Mouse (Mus musculus): ENCODE measurements at regions not wholly inside any gene's neighbourhood (a gene's known extent, or its start where the extent isn't known, plus 50 kb on each side); places are given as distances from the start of the nearest gene placed in this dataset.

DNA sequence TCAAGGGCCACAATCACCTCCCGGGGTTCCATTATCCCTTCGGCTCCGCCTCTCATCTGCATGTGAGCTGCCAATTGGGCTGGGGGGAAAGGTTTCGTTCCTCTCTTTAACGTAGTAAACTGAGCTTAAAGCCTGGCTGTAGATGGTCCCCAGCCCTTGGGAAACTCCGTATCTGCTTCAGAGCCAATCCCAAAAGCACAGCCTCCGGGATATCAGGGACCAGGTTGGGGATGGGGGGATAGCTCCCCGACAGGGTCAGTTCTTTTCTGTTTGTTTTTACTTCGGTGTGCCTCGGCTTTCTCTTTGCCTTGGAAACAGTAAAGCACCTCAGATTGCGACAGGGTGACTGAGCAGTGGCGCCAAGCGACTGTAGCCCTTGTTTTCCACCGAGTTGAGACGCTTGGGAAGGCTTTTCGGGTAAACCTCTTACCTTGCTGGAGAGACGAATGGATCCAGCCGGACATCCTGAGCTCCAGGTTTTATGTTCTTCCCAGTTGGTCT lies 64.5 kb downstream of the Tfap2c start:
- DNase-seq (ENCODE audit: low read depth, low spot score): no peak

DNA sequence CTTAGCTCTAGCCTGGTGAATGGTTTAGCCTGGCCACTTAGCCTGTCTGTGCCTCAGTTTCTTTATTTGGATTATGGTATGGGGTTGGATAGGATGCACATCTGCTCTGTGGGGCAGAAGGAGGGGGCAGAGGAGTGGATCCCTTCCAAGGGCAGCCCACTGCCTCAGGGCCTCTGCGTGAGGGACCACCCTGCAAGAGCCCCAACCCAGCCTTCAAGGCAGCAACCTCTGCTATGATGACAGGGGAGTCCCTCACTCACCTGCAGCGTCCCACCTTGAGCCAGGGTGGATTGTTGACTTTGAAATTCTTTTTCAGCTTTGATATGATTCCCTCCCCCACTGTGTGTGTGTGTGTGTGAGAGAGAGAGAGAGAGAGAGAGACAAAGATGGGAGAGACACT lies 65.8 kb downstream of the Tfap2c start:
- DNase-seq (ENCODE audit: low read depth, low spot score): no peak

DNA sequence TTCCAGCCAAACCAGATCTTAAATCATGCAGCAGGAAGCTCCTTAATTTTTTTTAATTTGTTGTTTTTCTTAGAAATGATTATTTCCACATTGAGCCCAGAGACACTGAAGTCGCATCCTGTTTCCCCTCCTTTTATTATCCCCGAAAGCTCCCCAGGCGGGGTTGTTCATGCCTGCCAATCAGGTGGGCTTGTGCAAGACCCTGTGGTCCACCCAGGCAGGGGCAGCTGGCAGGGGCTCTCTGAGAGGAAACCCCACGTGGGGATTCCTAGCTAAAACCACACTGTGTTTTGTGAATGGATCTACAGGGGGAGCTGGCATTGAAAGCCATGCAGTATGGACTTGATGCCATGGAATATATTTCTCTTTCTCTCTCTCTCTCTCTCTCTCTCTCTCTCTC lies 66.2 kb downstream of the Tfap2c start:
- no peak for DNase-seq (ENCODE audit: low read depth, low spot score)

DNA sequence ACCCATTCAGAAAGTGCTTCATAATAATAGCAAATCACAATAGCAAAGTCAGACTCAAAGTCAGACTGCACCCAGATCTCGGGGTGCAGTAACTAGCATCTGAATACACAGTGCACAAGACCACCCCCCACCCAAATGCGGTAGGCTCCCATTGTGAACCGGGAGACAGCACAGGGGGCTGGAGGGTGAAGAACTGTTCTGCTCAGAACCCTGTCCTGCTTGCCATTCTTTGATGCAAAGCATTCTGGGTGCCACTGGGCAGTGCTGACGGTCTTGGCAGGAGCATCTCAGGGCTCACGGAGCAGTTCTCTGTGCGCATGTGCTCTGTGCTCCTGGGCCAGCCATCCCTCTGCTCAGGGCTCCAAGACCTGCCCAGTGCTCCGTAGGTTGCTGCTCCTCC lies 69.8 kb downstream of the Tfap2c start:
- DNase-seq (ENCODE audit: low read depth, low spot score): no peak

DNA sequence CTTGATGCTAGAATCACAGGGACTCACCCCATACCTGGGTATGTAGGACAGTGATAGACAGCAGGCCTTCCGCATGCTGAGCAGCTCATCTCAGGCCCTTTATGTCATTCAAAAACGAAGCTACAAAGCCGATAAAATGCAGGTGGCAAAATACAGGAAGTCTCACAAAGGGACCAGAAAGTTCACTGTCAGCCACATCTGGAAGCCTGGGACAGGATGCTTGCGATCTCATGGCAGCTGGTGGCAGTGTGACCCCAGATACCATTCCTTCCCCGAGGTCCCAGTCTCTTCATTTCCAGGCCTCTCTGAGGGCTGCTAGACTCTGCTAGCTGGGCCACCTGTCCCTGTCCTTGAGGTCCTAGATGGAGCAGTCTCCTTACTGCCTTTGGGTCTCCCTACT lies 70.6 kb downstream of the Tfap2c start:
- DNase-seq (ENCODE audit: low read depth, low spot score): no peak

DNA sequence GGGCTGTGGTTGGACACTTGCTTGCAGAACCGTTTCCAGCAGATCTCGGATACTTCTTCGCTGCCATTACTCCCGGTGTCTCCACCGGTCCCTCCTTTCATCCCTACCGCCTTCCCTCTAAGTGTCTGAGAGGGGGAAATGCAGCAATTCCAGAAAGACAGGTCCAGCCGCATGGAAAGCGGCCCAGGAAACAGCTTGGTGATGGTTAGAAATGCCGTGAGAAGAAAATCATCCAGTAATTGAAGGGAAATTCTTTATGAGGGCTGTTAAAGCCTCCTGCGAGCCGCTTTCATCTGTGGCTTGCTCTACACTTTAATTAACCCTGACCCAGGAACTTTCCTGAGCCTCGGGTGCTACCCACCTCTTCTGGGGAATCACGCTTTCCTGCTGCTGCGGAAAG lies 74.3 kb downstream of the Tfap2c start:
- no peak for DNase-seq (ENCODE audit: low read depth, low spot score)

DNA sequence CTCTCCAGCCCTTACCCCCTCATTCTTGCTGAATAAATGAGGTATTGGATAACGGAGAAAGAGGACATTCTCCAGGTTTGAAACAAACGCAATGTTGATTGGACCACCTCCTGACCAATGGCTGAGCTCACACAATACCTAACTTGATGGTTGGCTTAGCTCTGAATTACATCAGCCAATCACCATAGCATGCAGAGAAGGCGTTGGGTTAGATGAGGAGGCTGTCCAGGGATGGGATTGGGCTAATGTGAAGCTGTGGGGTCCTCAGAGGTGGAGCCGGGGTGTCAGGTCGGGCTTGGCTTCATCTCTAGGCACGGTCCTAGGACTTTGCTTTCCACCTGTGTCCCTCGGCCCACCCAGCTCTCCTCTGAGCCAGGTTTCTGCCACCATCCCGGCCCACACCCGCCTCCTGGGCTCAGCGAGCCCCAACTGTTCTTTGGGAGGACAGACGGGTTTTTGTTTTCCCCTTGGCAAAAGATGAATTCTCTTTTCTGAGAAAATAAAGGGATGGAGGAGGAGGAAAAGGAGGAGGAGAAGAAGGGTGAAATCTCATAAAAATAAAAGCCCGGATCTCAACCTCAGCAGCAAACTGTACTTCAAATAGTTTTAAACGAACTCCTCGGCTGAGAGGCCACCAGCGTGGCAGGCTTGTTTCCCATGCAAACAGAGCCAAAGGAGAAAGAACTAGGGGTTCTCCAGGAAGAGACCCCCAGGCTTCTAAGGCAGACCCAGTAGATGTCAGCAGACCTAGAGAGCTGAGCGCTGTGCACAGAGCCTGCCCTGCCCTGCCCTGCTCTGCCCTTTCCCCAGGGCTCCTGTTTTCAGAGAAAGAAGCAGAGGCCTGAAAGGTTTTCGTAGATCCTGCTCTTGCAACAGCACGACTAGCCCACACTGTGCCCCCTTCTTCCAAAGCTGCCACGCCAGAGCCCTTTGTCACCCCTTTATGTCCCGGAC lies 78.2 kb downstream of the Tfap2c start:
- DNase-seq (ENCODE audit: low read depth, low spot score): no peak

DNA sequence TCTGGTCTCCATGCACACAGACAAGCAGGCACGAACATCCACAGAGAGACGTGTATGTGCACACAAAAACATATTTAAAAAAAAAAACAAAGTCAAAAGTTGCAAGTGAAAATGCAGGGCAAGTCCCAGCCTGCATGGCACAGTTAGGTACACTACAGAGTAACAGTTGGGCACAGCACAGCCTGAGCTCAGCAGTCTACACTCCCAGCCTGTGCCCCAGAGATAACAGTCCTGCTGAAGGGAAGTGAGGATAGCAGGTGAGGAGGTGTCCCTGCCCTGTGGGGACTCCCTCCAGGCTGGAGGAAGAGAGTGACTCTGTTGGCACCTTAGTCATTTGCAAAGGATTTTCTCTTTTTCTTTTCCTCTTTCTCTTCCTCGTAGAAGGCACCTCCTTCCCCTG lies 80.9 kb downstream of the Tfap2c start:
- DNase-seq (ENCODE audit: low read depth, low spot score): no peak

DNA sequence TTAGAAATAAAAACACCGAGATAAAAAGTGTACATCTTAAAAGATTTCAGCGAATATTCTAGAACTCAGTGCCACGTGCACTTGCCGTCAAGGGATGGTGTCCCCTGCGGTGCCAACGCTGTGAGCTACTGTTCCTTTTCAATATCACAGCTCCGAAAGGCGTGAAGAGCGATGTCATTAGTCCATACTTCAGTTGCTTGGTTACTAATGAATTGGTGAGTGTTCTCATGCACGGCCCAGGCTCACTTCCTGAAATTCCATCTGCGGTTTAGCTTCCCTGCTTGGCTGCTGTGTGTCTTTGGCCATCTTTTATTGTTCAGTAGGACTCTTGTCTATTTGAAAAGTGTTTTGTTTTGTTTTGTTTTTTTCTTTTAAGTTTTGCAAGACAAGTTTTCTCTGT lies 93.2 kb downstream of the Tfap2c start:
- no peak for DNase-seq (ENCODE audit: low read depth, low spot score)

DNA sequence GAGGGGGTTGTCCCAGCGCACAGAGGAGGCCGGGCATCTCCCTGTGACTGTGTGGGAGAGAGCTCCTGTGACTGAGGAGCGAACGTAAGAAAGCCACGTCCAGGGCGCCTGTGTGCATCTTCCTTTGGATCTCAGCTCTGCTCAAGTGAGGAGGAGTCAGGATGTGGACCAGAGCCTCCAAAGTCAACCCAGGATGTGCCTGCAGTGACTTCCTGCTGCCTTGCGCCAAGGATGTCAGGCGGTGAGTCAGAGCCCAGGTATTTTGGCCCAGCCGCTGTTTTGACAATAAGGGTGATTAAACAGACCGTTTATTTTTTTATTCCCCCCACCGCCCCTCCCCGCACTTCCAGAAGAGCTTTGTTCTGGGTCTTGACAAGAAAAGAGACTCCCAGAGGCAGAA lies 94.5 kb downstream of the Tfap2c start:
- no peak for DNase-seq (ENCODE audit: low read depth, low spot score)

DNA sequence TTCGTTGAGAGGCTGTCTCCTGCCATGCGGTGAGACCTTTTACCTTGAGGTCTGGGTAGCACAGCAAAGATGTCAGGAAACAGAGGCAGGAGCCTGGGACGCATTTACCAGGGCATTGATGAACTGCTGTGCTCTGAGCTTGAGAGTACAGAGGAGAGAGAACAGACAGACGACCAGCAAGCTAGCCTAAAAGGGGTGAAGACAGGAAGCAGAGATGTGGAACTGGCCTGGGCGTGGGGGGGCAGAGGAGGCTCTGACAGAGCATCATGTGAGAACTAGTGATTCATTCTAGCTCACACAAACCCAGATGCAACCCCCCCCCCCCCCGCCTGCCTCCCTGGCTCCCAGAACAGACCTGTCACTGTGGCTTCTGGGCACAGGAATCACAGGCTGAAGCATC lies 95.1 kb downstream of the Tfap2c start:
- DNase-seq (ENCODE audit: low read depth, low spot score): no peak

DNA sequence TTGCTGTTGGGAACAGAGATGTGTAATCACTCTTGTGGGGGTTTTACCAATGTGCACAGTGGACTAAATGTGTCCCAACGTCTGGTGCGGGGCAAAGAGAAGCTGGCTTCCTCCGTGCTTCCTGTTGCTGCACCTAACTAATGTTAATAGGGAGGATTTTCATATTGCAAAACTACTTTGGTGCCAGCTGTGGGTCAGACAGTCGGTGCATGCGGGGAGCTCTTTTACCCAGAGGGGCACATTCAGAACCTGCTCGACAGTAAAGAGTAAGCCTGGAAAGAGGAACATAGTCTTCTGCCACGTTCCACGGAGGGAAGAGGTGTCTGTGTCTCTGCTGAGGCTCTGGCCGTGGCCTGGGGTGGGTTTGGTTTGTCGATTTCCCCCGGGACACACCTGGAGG lies 98.7 kb downstream of the Tfap2c start:
- no peak for DNase-seq (ENCODE audit: low read depth, low spot score)

DNA sequence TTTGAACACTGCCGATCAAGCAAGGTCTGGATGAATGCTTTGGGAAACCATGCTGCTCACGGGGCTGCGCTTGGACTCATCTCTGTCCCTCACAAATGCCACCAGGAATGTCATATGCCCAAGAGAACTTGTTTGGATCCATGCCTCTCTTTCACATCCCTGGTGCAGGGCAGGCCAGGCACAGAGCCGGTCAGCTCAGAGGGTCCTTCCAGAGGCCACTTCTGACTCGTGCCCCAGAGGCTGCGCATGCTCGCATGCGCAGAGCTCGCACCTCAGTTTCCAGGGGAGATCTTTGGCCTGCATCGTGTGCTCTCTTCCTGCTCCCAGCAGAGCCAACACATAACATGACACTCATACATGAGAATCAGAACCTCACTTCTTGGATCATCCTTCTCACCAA lies 111.1 kb downstream of the Tfap2c start:
- DNase-seq (ENCODE audit: low read depth, low spot score): no peak

DNA sequence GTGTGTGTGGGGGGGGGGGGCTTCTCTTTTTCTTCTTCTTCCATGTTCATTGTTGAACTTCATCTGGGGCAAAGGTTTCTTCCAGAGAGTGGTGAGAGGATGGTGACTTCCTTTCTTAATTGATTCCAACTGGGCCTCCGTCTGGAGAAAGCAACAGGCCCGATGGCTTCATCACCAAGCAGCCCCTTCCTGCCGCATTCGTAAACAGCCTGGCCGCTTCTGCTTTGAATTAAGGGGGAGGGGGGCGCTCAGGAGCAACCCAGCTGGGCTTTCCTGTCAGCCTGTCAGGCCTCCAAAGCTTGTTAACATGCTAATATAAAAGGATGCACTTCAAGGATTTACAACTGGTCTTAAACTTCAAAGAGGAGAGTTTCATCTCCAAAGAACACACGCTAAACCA lies 111.5 kb downstream of the Tfap2c start:
- no peak for DNase-seq (ENCODE audit: low read depth, low spot score)

DNA sequence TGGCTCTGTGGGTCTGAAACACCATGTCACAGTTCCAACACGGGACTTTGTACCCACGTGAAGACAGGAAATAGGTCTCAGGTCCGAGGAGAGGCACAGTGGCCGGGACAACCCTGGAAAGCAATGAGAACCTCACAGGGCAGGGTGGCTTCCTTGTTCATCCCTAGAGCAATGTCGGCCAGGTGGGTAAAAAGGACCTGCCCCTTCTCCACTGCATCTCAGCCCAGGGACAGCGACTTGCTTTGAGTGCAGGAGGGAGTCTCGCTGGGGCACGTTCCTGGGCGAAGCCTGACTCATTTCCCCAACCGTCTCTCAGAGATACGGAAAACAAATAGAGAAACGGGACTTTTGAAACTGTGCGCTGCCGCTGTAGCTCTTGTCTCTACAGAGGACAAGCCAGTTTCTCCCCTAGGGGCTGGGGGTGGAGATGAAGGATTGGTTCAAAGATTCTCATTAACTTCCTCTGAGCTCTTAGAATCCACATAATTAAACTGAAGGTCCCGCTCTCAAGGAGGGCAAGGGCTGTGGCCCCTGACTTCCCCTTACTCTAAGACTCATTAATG lies 112.1 kb downstream of the Tfap2c start:
- DNase-seq (ENCODE audit: low read depth, low spot score): no peak

DNA sequence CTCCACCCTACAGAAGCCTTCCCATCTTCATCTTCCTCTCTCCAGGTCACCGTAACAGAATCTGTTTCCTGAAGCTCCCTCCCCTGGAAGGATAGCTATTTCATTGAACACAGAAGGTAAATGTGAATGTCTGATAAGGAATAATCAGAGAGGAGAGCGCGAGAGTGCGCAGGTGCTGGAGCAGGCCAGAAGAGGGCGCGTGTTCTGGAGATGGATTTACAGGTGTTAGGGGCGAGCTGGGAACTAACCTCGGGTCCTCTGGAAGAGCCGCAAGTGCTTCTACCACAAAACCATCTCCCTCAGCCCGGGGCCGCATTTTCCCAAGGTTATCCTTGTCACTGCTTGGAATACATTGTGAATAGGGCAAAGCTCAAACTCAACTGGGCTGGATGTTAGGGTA lies 112.8 kb downstream of the Tfap2c start:
- no peak for DNase-seq (ENCODE audit: low read depth, low spot score)

DNA sequence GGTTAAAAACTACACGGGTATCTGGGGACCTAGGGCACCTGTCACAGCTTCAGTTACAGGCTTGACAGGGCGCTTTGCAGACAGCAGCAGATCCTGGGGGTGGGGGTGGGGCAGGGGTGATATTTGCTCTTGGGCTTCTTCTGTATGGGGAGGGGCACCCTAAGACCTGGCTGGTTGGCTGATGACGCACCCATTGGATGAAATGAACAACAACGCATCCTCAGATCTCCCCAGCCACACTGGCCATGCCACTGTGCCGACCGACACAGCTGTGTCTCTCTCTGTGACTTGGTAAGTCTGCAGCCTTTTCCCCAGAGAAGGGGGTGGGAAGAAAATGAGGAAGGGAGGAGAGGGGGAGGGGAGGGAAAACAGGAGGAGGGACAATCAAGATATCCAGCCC lies 114.3 kb downstream of the Tfap2c start:
- DNase-seq (ENCODE audit: low read depth, low spot score): no peak

DNA sequence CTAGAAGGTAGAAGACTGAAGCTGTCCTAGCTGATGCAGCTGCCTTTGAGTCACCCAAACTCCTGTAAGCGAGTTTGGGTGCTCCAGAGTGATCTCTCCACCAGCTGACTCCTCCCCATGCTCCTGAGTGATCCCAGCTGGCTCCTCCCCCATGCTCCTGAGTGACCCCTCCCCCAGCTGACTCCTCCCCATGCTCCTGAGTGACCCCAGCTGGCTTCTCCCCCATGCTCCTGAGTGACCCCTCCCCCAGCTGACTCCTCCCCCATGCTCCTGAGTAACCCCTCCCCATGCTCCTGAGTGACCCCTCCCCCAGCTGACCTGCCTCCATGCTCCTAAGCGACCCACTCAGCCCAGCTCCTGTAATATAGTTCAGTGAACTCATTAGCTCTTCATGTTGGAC lies 123.7 kb downstream of the Tfap2c start:
- DNase-seq (ENCODE audit: low read depth, low spot score): no peak

DNA sequence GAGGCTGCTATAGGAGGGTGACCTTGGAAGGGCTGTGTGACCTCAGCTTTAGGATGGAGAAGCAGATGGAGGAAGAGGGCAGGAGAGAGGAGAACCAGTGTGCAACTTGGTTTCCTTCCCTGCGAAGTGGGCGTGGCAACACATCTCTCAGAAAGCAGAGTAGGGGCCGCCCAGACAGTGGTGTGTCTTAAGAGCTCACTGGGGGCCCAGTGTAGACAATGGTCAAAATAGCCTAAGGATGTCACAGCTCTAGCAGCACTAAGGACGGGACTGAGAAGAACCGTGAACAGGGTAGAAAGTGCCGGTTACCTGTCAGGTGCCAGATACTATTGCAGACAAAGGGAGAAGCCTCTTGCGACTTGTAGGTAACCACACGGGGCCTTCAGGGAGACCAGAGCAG lies 125.2 kb downstream of the Tfap2c start:
- no peak for DNase-seq (ENCODE audit: low read depth, low spot score)

DNA sequence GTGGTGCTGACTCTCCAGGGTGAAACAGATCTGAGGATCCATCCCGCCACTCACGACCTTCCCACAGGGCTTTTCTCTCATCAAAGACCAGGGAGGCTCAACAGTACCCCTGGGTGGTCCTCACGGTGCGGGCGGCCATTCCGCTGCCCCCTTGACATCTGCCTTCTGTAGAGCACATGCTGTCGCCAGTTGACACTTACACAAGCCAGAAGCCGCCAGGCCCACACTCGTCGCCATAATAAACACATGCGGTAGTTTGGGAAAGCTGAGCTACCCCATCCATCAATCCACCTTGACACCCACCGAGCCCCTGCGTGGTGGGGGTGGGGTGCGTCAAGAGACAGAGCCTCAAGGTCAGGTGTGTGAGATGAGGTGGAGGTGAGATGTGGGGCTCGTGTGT lies 125.7 kb downstream of the Tfap2c start:
- DNase-seq (ENCODE audit: low read depth, low spot score): no peak

DNA sequence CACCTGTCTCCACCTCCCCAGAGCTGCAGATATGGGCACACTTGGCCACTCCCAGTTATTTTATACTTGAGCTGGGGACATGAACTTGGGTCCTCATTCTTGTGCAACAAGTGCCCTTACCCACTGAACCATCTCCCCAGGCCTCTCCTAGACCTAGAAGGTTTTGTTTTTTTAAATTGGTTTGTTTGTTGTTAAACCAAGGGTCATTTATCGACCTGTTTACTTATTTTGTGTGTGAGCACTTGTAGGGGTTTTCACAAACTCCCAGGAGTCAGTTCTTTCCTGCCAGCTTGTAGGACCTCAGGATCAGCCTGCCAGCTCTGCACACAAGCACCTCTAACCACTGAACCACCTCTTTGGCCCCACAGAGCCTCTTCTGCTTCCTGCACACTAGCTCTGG lies 140.8 kb downstream of the Tfap2c start:
- DNase-seq (ENCODE audit: low read depth, low spot score): no peak

DNA sequence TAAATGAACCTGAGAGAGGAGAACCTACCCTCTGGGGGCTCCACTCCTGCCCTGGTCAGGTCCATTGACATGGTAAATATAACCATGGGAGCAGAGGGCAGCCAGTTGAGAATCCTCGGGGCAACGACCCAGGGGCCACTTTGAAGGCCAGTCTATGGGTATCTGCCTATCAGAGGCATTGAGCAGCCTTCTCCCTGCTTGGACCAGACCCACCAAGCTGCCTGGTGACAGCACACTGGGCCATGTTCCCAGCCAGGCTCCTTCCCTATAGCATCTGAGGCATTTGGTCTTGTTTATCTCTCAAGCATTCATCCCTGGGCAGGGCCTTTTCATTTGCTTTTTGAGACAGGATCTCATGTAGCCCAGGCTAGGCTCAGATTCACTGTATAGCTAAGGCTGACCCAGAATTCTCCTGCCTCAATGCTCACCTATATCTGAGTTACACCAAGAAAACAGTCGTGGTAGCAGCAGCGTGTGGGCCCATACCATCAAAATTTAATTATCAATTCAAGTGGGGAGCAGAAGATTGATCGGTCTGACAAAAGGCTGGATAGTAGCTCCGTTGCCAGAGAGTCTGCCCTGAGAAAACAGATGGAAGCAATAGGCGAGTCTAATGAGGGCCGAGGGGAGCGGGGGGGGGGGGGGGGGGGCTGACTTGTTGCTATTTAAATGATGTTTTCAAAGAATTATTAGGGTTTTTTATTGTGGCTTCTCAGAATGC lies 141.7 kb downstream of the Tfap2c start:
- no peak for DNase-seq (ENCODE audit: low read depth, low spot score)

DNA sequence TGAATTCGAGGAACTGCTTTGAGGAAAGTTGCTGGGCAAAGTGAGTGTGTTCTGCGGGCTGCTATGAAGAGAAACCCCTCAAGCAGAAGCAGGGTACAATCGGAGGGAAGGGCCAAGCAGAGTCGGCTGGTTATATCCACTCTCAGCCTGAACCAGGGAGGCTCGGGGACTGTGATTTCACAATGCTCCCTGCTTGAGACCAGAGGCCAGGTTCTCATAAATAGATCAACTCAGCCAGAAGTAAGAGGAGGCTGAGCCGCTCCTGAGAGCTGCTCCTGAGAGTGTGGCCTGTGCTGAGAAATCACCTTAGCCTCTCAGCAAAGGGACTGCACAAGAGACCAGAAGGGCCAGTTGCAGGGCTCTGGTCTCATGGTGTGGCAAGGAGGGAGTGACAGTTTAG lies 149.6 kb downstream of the Tfap2c start:
- no peak for DNase-seq (ENCODE audit: low read depth, low spot score)

Data from CD4-positive helper T cell, adult 2 months (primary cell).